Mouse (Mus musculus): Measurements from ENCODE around the gene 9130213A22Rik. TPM values are rescaled to one million over a fixed set of nuclear protein-coding genes. Genes with fewer than 3 reads are reported as not detected.

The 9130213A22Rik gene
- total RNA-seq (2014; fragmentation: Nextera tagmentation): 0.17 TPM in 1 of 2 replicates, not detected in the other
- total RNA-seq (2017): not detected in 2 replicates

- ATAC-seq (replicated peaks; ENCODE audit: poor library complexity, severe bottlenecking): peak; percentile 47
Measured at GRCm38 (mm10) chr11:69122336-69122951, at the start of gene 9130213A22Rik. TSS of gene 9130213A22Rik (minus strand) at chr11:69122589.

DNA sequence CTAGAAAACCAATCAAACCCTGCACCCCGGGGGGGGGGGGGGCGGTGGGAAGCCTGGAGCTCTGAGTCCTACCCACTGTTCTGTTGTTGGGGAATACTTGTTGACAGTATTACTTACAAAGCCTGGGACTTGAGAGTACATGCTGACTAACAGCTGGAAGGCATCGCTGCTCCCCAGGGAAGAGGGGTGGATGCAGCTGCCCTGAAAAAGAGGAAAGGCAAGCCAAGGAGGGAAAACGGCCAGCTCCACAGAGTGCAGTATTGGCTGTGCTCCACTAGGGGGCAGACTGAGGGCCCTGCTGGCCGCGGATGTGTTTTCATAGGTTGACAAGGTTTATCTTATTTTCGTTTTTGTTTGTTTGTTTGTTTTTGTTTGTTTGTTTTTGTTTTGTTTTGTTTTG lies 49.2 kb upstream of the 9130213A22Rik start:
- peak; percentile 62 for ATAC-seq (replicated peaks; ENCODE audit: poor library complexity, severe bottlenecking)

DNA sequence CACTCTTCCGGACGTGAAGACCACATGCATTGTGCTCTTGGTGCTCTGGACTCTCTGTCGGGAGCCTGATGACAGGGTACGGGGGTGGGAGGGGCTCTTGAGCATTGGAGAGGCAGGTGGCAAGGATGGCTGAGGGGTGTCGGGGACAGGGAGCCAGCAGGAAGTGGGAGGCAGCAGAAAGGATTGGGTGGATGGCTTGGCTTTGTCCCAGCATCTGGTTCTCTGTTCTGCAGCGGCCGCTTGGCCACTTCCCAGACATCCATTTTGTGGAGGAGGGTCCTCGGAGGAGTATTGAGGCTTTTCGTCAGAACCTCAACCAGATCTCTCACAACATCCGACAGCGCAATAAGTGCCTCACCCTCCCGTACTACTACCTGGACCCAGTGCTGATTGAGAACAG lies 46.9 kb upstream of the 9130213A22Rik start:
- ATAC-seq (replicated peaks; ENCODE audit: poor library complexity, severe bottlenecking): no peak

- no peak for ATAC-seq (replicated peaks; ENCODE audit: poor library complexity, severe bottlenecking)
Measured at GRCm38 (mm10) chr11:69156800-69157199, 34.4 kb upstream of the 9130213A22Rik start, which contains the start of gene Alox12b. TSS of gene Alox12b (plus strand) at chr11:69156989.

DNA sequence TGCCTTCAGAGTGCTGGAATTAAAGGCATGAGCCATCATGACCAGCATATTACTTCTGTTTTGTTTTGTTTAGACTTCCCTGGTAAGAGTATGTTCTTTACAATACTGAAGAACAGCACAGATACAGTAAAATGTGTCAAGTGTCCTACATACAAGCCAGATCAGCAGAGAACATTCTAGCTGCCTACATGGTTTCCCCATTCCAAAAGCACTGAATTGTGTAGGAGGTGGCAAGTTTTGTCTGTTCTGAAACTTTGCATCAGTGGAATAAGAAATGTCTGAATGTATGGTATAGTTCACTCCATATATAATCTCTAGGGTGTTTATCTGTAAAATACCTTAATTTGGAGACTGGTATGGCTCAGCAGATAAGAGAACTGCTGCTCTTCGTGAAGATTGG lies 33.0 kb upstream of the 9130213A22Rik start:
- ATAC-seq (replicated peaks; ENCODE audit: poor library complexity, severe bottlenecking): no peak

- no peak for ATAC-seq (replicated peaks; ENCODE audit: poor library complexity, severe bottlenecking)
Measured at GRCm38 (mm10) chr11:69153831-69154230, 31.4 kb upstream of the 9130213A22Rik start.

DNA sequence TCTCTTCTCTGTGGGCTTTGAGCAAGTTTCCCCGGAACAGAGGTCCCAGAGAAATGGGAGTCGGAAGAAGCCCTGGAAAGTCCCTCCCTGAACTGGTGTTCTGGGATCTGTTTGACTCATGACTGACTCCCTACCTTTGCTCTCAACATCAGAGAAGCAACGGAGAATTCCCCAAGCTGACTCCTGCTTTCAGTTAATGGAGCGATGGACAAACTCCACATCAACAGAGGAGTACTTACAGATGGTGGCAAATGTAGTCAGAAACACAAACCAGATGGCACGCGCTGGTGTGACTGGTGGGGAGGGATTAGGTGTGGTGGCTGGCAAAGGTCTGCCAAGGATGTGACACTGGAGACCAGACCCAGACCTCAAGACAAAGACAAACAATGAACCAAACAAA lies 28.6 kb upstream of the 9130213A22Rik start:
- ATAC-seq (replicated peaks; ENCODE audit: poor library complexity, severe bottlenecking): no peak

- ATAC-seq (replicated peaks; ENCODE audit: poor library complexity, severe bottlenecking): peak; percentile 40
Measured at GRCm38 (mm10) chr11:69150444-69150843, 28.1 kb upstream of the 9130213A22Rik start.

DNA sequence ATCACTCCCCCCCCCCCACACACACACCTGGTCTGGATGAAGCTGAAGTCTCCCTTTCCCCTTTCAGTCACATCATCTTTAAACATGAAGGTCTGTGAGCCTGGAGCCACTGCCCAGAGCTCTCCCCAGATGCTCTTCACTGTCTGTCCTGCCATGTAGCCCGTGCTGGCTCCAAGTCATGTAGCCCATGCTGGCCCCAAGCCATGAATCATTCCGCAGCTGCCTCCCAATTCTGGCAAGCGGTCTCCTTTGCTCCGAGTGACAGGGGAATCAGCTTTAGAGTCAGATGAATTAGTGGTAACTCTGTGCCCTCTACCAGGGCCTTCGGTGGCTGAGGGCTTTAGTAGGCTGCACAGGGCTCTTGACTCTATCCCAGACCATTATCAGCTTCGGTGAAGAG lies 27.3 kb upstream of the 9130213A22Rik start:
- ATAC-seq (replicated peaks; ENCODE audit: poor library complexity, severe bottlenecking): no peak

DNA sequence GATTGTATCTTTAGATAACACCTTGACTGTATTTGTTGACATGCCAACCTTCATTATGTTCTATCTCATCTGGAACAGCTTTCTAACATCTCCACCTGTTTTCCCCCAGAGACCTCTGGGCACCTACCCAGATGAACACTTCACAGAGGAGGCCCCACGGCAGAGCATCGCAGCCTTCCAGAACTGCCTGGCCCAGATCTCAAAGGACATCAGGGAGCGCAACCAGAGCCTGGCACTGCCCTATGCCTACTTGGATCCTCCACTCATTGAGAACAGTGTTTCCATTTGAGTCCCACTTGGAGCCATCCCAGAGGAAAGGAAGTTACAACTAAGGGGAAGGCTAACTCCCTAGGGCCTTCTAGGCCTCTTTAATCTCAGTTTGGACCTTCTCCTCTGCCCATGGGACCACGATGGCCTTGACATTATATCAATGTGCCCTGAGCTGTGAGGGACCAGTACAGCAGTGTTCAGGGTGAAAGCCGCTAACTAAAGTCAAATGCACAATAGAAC lies 26.1 kb upstream of the 9130213A22Rik start:
- no peak for ATAC-seq (replicated peaks; ENCODE audit: poor library complexity, severe bottlenecking)

DNA sequence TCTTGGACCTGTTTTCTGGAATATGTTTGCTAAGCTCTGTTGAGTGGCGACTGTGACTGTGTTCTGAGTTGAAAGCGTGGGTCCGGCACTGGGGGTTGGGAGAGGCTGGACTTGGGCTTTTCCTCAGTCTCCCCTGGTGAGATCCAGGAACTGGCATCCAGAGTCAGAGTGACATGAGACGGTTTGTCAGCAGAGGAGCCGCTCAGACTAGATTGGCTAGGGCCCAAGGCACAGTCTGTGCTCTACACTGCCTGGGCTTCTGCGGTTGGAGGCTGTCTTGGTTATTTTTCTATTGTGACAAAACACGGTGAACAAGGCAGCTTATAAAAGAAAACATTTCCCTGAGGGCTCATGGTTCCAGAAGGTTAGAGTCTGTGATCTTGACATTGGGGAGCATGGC lies 25.2 kb upstream of the 9130213A22Rik start:
- no peak for ATAC-seq (replicated peaks; ENCODE audit: poor library complexity, severe bottlenecking)

GRCm38 (mm10) chr11:69135361-69135760 lies 13.0 kb upstream of the 9130213A22Rik start:
- no peak for ATAC-seq (replicated peaks; ENCODE audit: poor library complexity, severe bottlenecking)

DNA sequence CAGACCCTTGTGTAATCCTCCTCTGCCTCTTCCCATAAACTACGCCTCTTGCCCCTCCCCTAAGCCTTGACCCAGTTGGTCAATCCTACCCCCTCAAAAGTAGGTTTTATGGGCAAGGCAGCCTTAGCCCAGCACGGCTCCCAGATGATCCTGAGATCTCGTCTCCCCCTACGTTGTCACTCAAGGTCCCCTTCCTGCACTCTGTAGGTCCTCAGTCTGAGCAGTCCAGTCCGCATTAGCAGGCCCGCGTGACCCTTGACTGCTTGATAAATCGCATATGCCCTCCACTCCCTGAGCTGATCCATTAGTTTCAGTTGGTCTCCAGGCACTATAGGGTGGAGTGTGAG lies 12.2 kb upstream of the 9130213A22Rik start:
- no peak for ATAC-seq (replicated peaks; ENCODE audit: poor library complexity, severe bottlenecking)

DNA sequence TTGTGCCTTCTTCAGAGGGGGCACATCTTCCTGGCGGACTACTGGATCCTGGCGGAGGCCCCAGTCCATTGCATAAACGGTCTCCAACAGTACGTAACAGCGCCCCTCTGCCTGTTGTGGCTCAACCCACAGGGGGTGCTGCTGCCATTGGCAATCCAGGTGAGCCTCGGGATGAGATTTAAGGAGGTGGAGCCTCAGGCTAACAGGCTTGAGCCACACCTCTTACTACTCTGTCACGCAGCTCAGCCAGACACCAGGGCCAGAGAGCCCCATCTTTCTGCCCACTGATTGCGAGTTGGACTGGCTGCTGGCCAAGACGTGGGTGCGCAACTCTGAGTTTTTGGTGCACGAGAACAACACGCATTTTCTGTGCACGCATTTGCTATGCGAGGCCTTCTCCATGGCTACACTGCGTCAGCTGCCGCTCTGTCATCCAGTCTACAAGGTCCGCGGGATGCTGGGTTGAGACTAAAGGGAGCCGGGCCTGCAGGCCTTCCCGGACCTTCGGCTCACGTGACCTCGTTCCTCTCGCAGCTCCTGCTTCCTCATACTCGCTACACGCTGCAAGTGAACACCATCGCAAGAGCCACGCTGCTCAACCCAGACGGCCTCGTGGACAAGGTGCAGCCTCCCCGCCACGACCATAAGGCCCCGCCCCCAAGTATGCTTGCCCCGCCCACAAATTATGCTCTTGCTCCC lies 11.7 kb upstream of the 9130213A22Rik start:
- peak; percentile 89 for ATAC-seq (replicated peaks; ENCODE audit: poor library complexity, severe bottlenecking)

DNA sequence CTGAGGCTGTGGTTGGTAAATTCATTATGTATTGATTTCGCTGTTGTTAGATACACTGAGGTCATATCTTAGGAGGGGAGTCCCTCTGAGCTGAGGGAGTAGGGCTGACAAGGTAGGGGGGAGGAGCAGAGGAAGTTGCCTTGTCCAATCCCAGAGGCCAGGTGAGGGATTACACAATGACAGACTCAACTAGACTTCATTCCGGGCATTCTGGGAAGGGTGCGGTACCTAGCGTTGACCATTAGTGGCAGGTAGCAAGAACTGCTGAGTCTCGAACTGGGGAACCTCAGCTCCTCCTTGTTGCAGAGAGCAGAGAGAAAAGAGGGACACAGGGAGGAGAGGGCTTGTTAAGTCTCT lies 11.2 kb upstream of the 9130213A22Rik start:
- ATAC-seq (replicated peaks; ENCODE audit: poor library complexity, severe bottlenecking): no peak

DNA sequence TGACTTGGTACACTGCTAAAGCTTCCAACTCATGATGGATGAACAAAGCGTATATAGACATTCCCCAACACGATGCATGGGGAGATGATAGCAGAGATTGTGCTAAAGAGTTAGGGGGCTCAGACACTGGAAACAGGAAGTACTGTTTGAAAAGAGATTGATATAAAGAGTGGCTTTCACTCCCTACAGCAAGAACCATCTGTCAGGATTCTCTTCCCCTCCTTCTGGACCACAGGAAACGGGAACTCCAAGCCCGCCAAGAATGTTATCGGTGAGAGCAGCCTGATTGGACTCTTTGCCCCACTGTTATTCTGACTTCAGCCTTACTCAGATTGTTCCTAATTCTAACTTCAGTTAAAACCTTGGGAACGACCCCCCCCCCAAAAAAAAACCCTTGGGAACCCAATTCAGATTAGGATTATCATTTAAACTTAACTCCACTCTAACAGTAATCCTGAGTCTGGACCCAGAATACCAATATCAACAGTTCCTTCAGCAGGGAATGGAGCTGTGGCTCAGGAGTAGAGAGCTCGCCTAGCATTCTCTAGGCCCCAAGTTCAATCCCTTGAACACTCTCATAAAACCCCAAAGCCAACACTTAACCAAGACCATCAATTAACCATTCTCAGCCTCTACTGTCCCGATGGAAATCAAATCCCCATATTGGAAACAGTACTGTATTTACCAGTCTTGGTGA lies 6.2 kb upstream of the 9130213A22Rik start:
- ATAC-seq (replicated peaks; ENCODE audit: poor library complexity, severe bottlenecking): no peak

DNA sequence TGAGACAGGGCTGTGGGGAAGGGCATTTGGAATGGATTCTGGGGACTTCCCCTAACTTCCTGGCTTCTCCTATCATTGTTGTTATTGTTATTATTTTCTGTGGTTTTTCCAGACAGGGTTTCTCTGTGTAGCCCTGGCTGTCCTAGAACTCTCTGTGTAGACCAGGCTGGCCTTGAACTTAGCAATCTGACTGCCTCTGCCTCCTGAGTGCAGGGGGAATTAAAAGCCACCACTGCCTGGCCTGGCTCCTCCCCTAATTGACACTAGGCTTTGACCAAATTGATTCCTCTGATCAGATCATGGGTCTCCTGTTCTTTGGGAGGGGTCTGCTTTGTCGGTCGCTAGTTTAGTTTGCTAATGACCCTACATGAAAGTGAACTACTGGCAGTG lies 4.3 kb upstream of the 9130213A22Rik start:
- ATAC-seq (replicated peaks; ENCODE audit: poor library complexity, severe bottlenecking): no peak

DNA sequence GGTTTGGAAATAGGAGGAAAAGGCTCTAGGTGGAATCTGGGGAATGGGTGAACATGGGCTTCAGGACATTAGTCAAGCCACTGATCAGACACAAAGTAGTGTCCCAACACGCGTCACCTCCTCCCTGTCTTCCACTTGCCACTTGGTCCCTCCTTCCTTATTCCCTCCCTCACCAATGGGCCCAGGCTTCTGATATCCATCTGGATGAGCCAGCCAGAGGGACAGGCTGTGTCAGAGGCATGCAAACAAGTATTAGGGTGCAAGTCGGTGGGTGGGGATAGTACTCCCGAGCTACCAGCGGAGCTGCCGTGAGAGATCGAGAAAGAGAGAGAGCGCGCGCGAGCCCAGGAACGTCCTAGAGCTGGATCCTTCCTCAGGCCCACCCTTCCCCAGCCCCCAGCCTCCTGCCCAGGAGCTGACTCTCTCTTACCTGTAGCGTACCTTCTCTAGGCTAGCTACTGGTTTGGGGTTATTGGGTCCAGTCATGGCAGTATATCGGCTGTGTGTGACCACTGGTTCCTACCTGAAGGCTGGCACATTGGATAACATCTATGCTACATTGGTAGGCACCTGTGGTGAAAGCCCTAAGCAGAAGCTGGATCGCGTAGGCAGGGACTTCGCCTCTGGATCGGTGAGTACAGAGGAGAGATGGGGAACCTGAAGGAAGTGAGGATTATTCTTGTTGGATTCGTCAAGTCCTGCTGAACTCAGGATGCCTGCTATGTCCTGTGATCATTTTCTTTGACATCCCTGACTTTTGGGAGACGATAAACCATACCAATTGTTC lies 3.7 kb upstream of the 9130213A22Rik start:
- ATAC-seq (replicated peaks; ENCODE audit: poor library complexity, severe bottlenecking): no peak

DNA sequence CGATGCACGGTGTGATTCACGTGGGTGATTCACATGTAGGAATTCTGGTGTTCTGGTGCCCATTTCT lies 3.3 kb upstream of the 9130213A22Rik start, which contains the start of gene Aloxe3:
TSS of gene Aloxe3 (plus strand) at position 45 of the 67 bp plus-strand sequence.
- ATAC-seq (replicated peaks; ENCODE audit: poor library complexity, severe bottlenecking): no peak

DNA sequence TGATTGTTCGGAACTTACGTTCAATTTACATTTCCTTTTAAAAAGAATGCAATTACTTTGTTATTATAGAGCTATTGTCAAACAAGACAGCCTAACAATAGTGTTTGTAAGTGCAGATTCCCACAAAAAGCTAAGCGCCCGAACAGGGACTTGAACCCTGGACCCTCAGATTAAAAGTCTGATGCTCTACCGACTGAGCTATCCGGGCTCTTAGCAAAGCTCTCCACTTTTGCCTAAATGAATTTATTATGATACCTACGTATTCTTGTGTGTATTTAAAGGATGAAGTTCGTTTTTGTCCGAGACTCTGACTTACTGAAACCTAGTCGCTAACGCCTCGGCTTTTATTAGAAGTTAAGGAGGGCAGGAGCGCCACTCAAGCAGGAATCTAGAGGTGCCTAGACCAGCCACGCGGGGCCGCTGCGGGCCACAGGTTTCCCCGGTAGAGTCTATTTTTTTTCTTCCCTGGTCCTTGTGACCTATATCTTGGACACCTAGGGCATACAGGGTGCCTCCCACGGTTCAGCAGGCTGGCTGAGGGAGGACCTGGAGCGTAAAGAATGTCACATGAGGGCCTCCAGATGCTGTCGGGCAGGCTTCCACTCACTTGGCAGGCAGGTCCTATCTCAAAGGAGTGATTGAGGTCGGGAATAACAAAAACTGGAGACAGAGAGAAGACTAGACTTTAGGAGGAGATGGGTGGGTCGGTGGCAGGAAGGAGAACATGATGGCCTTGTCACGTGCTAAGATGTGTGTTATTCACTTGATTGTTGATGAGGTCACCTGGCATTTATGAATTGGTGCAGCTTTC lies 2.9 kb upstream of the 9130213A22Rik start:
- ATAC-seq (replicated peaks; ENCODE audit: poor library complexity, severe bottlenecking): peak; percentile 22

All from granulocyte monocyte progenitor cell, adult 5-6 weeks (primary cell).